Mouse (Mus musculus): ENCODE measurements around the gene Olfr1427. TPM values are rescaled to one million over a fixed set of nuclear protein-coding genes. Genes with fewer than 3 reads are reported as not detected.
"Not testable (repeated sequence)": the region's sequence is repeated elsewhere in the genome, so short reads cannot be mapped to it uniquely, and the experiment has no call there.

The Olfr1427 gene
- polyA plus RNA-seq (2016; fragmentation: Nextera tagmentation; extraction: Ambion mirVana) = not detected in 2 replicates

GRCm38 (mm10) chr19:12103234-12103633 lies at the start of gene Olfr1427:
TSS of gene Olfr1427 (minus strand) at chr19:12103334.
- H3K36me3 ChIP-seq = no peaks in the 10 kb centered on the region
- H3K4me1 ChIP-seq (replicated peaks) = no peaks in the 10 kb centered on the region
- H3K9me3 ChIP-seq (replicated peaks) = no peaks in the 10 kb centered on the region
- no peaks in the 10 kb centered on the region for H3K27me3 ChIP-seq (replicated peaks)
- no peak for ATAC-seq (ENCODE audit: insufficient number of reproducible peaks, low FRiP score)
- 89% methylated on average over 2 of the region's 2 CpGs for WGBS
- no peak within 1 kb of the TSS for H3K4me3 ChIP-seq
- no peak within 1 kb of the TSS for H3K27ac ChIP-seq (ENCODE audit: poor library complexity, severe bottlenecking)
- no peak within 1 kb of the TSS for H3K9ac ChIP-seq
- H3K4me2 ChIP-seq = no peak within 1 kb of the TSS

DNA sequence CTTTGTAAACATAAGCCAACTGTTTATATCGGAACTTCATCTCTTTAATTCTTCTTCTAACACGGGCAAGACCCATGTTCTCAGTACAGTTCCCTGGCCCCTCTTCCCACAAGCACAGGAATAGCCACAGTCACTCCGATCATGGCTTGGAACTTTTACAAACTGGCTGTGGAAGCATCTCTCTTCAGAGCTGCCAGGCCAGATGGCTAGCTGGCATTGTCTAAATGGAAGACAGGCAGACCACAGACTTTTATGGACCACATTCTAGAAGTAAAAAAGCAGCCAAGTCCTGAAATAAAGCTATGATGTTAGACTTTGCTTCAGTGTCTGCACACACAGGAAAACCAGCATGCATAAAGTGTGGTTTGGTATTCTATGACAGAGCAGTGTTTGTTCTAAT lies 42.3 kb upstream of the Olfr1427 start:
- Histone ChIP-seq H3K9ac (no peak overlapping the region), H3K27ac (ENCODE audit: poor library complexity, severe bottlenecking) (no peak overlapping the region), H3K4me1 (replicated peaks) (no peaks in the 10 kb centered on the region), H3K36me3 (no peaks in the 10 kb centered on the region), H3K27me3 (replicated peaks) (no peaks in the 10 kb centered on the region), H3K4me3 (no peak overlapping the region), H3K4me2 (no peak overlapping the region), H3K9me3 (replicated peaks) (no peaks in the 10 kb centered on the region)
- 72% methylated on average over 3 of the region's 3 CpGs for WGBS
- no peak for ATAC-seq (ENCODE audit: insufficient number of reproducible peaks, low FRiP score)

GRCm38 (mm10) chr19:12143356-12143755 lies 40.2 kb upstream of the Olfr1427 start:
- H3K4me3 ChIP-seq = no peak overlapping the region
- H3K27me3 ChIP-seq (replicated peaks) = no peaks in the 10 kb centered on the region
- H3K4me1 ChIP-seq (replicated peaks) = no peaks in the 10 kb centered on the region
- WGBS = 68% methylated on average over 1 of the region's 1 CpGs
- H3K9ac ChIP-seq = no peak overlapping the region
- no peak overlapping the region for H3K27ac ChIP-seq (ENCODE audit: poor library complexity, severe bottlenecking)
- H3K9me3 ChIP-seq (replicated peaks) = no peaks in the 10 kb centered on the region
- no peaks in the 10 kb centered on the region for H3K36me3 ChIP-seq
- H3K4me2 ChIP-seq = no peak overlapping the region
- ATAC-seq (ENCODE audit: insufficient number of reproducible peaks, low FRiP score) = no peak

- no peak overlapping the region for H3K27ac ChIP-seq (ENCODE audit: poor library complexity, severe bottlenecking)
- no peaks in the 10 kb centered on the region for H3K27me3 ChIP-seq (replicated peaks)
- H3K4me1 ChIP-seq (replicated peaks) = no peaks in the 10 kb centered on the region
- no peak overlapping the region for H3K4me3 ChIP-seq
- no peaks in the 10 kb centered on the region for H3K9me3 ChIP-seq (replicated peaks)
- H3K9ac ChIP-seq = no peak overlapping the region
- 36% methylated on average over 2 of the region's 2 CpGs for WGBS
- H3K4me2 ChIP-seq = no peak overlapping the region
- no peaks in the 10 kb centered on the region for H3K36me3 ChIP-seq
- no peak for ATAC-seq (ENCODE audit: insufficient number of reproducible peaks, low FRiP score)
Measured at GRCm38 (mm10) chr19:12134289-12134688, 31.2 kb upstream of the Olfr1427 start.

GRCm38 (mm10) chr19:12123103-12123502 lies 20.0 kb upstream of the Olfr1427 start, which contains the start of gene Olfr76:
TSS of gene Olfr76 (minus strand) at chr19:12123203.
- Histone ChIP-seq H3K27me3 (replicated peaks) (no peaks in the 10 kb centered on the region), H3K36me3 (no peaks in the 10 kb centered on the region), H3K27ac (ENCODE audit: poor library complexity, severe bottlenecking) (no peak within 1 kb of the TSS), H3K4me1 (replicated peaks) (no peaks in the 10 kb centered on the region), H3K9me3 (replicated peaks) (no peaks in the 10 kb centered on the region), H3K4me3 (no peak within 1 kb of the TSS), H3K9ac (no peak within 1 kb of the TSS), H3K4me2 (no peak within 1 kb of the TSS)
- ATAC-seq (ENCODE audit: insufficient number of reproducible peaks, low FRiP score) = no peak
- 65% methylated on average over 3 of the region's 3 CpGs for WGBS

DNA sequence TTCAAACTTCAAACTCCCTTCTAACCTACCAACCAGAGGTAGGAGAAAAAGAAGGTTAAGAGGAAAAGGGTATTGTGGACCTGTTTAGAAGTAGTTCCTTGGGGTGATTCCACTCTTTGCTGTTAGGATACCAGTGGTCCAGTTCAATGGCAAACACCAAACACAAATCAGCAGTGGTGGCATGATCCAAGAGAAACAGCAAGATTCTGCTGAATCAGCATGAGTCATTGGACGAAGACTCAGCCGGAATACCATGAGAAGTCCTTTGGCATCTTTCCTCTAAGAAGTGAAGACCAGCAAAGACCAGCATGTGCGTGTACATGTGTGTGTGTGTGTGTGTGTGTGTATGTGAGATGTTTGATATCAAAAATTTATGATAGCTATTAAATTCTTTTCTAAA lies 13.3 kb upstream of the Olfr1427 start:
- Histone ChIP-seq H3K27me3 (replicated peaks) (no peaks in the 10 kb centered on the region), H3K4me2 (no peak overlapping the region), H3K36me3 (no peaks in the 10 kb centered on the region), H3K9me3 (replicated peaks) (no peaks in the 10 kb centered on the region), H3K4me1 (replicated peaks) (no peaks in the 10 kb centered on the region), H3K4me3 (no peak overlapping the region), H3K27ac (ENCODE audit: poor library complexity, severe bottlenecking) (no peak overlapping the region), H3K9ac (no peak overlapping the region)
- WGBS = 81% methylated on average over 3 of the region's 3 CpGs
- ATAC-seq (ENCODE audit: insufficient number of reproducible peaks, low FRiP score) = no peak

DNA sequence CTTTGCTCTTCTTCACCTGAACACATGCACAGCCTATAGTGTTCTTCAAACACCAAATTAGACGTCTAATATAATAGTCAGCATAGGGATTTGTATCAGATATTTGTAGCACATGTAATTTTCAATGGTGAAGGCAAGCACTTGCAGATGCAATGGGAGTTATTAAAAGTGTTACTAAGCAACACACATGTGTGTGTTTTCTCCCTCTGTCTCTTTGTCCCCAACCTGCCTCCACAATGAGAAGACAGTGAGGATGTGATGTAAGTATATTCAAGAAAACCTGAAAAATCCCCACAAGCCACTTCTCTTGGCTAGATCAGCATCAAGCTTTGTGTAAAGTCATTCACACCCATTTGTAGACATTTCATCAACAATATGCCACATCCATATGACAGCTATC lies 12.7 kb upstream of the Olfr1427 start, which contains the start of gene Olfr1428:
Gene Olfr1428 (minus strand): TSS at position 101 of the 400 bp plus-strand sequence.
- Histone ChIP-seq H3K4me1 (replicated peaks) (no peaks in the 10 kb centered on the region), H3K9ac (no peak within 1 kb of the TSS), H3K27ac (ENCODE audit: poor library complexity, severe bottlenecking) (no peak within 1 kb of the TSS), H3K9me3 (replicated peaks) (no peaks in the 10 kb centered on the region), H3K36me3 (no peaks in the 10 kb centered on the region), H3K4me3 (no peak within 1 kb of the TSS), H3K4me2 (no peak within 1 kb of the TSS), H3K27me3 (replicated peaks) (no peaks in the 10 kb centered on the region)
- ATAC-seq (ENCODE audit: insufficient number of reproducible peaks, low FRiP score) = no peak
- 48% methylated on average over 1 of the region's 1 CpGs for WGBS

DNA sequence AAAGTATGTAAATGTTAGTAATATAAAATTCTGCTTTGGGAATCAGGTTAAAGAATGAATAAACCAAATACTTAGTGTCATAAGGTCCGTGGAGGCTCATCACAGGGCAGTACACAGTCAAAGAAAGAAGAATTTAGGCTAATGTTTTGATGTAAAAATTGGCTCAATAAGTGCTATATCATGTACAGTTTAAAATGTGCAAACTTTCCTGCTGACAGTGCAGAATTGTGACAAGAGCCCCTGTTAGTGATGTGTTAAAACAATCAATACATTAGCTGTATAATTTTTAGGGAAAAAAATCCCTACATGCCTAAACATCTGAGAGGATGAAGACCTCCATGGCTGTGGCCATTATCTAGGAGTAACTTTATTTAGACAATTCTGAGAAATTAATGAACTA lies 10.7 kb upstream of the Olfr1427 start:
- 59% methylated on average over 1 of the region's 1 CpGs for WGBS
- H3K27ac ChIP-seq (ENCODE audit: poor library complexity, severe bottlenecking) = no peak overlapping the region
- no peaks in the 10 kb centered on the region for H3K27me3 ChIP-seq (replicated peaks)
- no peaks in the 10 kb centered on the region for H3K4me1 ChIP-seq (replicated peaks)
- no peaks in the 10 kb centered on the region for H3K36me3 ChIP-seq
- H3K9me3 ChIP-seq (replicated peaks) = no peaks in the 10 kb centered on the region
- no peak overlapping the region for H3K9ac ChIP-seq
- H3K4me2 ChIP-seq = no peak overlapping the region
- H3K4me3 ChIP-seq = no peak overlapping the region
- ATAC-seq (ENCODE audit: insufficient number of reproducible peaks, low FRiP score) = no peak

- H3K27ac ChIP-seq (ENCODE audit: poor library complexity, severe bottlenecking) = no peak overlapping the region
- H3K4me1 ChIP-seq (replicated peaks) = no peaks in the 10 kb centered on the region
- no peaks in the 10 kb centered on the region for H3K9me3 ChIP-seq (replicated peaks)
- 52% methylated on average over 1 of the region's 1 CpGs for WGBS
- H3K4me3 ChIP-seq = no peak overlapping the region
- H3K27me3 ChIP-seq (replicated peaks) = no peaks in the 10 kb centered on the region
- H3K4me2 ChIP-seq = no peak overlapping the region
- no peak for ATAC-seq (ENCODE audit: insufficient number of reproducible peaks, low FRiP score)
- H3K9ac ChIP-seq = no peak overlapping the region
- no peaks in the 10 kb centered on the region for H3K36me3 ChIP-seq
Measured at GRCm38 (mm10) chr19:12104541-12104940, 1.4 kb upstream of the Olfr1427 start.

- no peak within 1 kb of the TSS for H3K9ac ChIP-seq
- H3K4me2 ChIP-seq = no peak within 1 kb of the TSS
- no peaks in the 10 kb centered on the region for H3K4me1 ChIP-seq (replicated peaks)
- H3K4me3 ChIP-seq = no peak within 1 kb of the TSS
- H3K9me3 ChIP-seq (replicated peaks) = no peaks in the 10 kb centered on the region
- no peak within 1 kb of the TSS for H3K27ac ChIP-seq (ENCODE audit: poor library complexity, severe bottlenecking)
- 60% methylated on average over 1 of the region's 1 CpGs for WGBS
- H3K36me3 ChIP-seq = no peaks in the 10 kb centered on the region
- H3K27me3 ChIP-seq (replicated peaks) = no peaks in the 10 kb centered on the region
- no peak for ATAC-seq (ENCODE audit: insufficient number of reproducible peaks, low FRiP score)
Measured at GRCm38 (mm10) chr19:12091913-12092312, 11.2 kb downstream of the Olfr1427 start, which contains the start of gene Olfr1426. TSS of gene Olfr1426 (minus strand) at chr19:12092013.

DNA sequence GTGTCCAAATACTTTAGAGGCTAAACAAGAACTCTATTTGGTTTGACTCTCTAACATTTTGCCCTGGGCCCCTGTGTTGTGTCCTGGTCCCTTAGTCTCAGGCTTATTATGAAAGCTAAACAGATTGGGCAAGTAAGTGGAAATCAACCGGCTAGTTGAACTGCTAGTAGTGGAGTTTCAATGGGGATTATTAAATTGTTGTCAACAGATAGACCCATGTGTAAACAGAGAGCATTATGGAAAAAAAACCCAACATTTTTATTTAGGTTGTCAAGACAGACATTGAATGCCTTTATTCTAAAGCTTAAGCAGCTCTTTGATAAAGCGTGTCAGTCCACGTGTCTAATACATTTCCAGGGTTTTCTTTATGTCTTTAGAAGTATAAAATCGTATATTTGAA lies 25.5 kb downstream of the Olfr1427 start, which contains the start of gene Olfr1425:
Gene Olfr1425 (minus strand): TSS at position 101 of the 400 bp plus-strand sequence.
- not testable (repeated sequence) for H3K9ac ChIP-seq; H3K9me3 ChIP-seq (replicated peaks); H3K4me2 ChIP-seq; H3K4me3 ChIP-seq; H3K36me3 ChIP-seq; ATAC-seq (ENCODE audit: insufficient number of reproducible peaks, low FRiP score); H3K4me1 ChIP-seq (replicated peaks); H3K27ac ChIP-seq (ENCODE audit: poor library complexity, severe bottlenecking); H3K27me3 ChIP-seq (replicated peaks)
- 79% methylated on average over 4 of the region's 4 CpGs for WGBS

GRCm38 (mm10) chr19:12069546-12069945 lies 33.6 kb downstream of the Olfr1427 start:
- not testable (repeated sequence) for H3K4me1 ChIP-seq (replicated peaks); H3K9ac ChIP-seq; ATAC-seq (ENCODE audit: insufficient number of reproducible peaks, low FRiP score); H3K36me3 ChIP-seq; H3K4me3 ChIP-seq; H3K27ac ChIP-seq (ENCODE audit: poor library complexity, severe bottlenecking); H3K9me3 ChIP-seq (replicated peaks); H3K27me3 ChIP-seq (replicated peaks); H3K4me2 ChIP-seq
- WGBS = 80% methylated on average over 1 of the region's 1 CpGs

Data from heart, embryonic 12.5 days (tissue).